Mouse (Mus musculus): ENCODE measurements around the gene Anks1. TPM values are rescaled to one million over a fixed set of nuclear protein-coding genes. Genes with fewer than 3 reads are reported as not detected.
"Not testable (repeated sequence)": the region's sequence is repeated elsewhere in the genome, so short reads cannot be mapped to it uniquely, and the experiment has no call there.

Anks1 gene
- polyA plus RNA-seq, 1 experiment from 2014 or later = 13.3 TPM

DNA sequence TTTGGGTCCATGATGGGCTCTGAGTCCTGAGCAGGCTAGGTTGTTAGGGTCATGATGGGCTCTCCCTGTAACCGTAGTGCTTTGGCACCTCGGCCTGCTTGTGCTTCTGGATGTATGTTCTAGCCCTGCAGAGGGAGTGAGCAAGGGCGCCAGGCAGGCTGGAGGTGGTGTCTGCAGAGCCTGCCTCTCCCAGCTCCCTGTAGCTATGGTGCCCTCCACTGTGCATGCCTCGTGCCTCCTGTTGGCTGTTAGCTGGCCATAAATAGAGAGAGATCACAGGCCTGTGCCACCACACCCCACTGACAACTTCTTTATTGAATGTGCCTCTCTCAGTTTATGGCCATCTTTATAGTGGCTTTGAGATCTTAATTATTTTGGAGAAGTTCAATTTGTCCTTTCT is 87.2 kb downstream of the Anks1 start:
- no peak for DNase-seq (ENCODE audit: low spot score)
- no peak overlapping the region for H3K4me2 ChIP-seq (ENCODE audit: low read depth, low read length)
- no peaks in the 10 kb centered on the region; the same call in 1 of the 2 replicates for H3K36me3 ChIP-seq (replicated peaks; ENCODE audit: control insufficient read depth, insufficient read depth, low read depth, low read length)
- H3K9me3 ChIP-seq (replicated peaks; ENCODE audit: control insufficient read depth, low read length) = no peaks in the 10 kb centered on the region
- H3K27ac ChIP-seq (replicated peaks; ENCODE audit: low read depth, low read length) = no peak overlapping the region
- WGBS = 93% methylated on average over 4 of the region's 4 CpGs
- ATAC-seq (replicated peaks; ENCODE audit: insufficient number of reproducible peaks, low FRiP score, low TSS enrichment, low read depth) = no peak
- H3K9ac ChIP-seq (replicated peaks; ENCODE audit: low read length) = no peak overlapping the region
- no peak overlapping the region for H3K4me3 ChIP-seq (ENCODE audit: low read depth, low read length)
- no peaks in the 10 kb centered on the region for H3K4me1 ChIP-seq (ENCODE audit: control insufficient read depth, insufficient read depth, low read length)
- H3K27me3 ChIP-seq (ENCODE audit: control insufficient read depth, insufficient read depth, low read length) = no peaks in the 10 kb centered on the region

- ATAC-seq (replicated peaks; ENCODE audit: insufficient number of reproducible peaks, low FRiP score, low TSS enrichment, low read depth) (no peak), DNase-seq (ENCODE audit: low spot score) (no peak)
- Histone ChIP-seq H3K27me3 (ENCODE audit: control insufficient read depth, insufficient read depth, low read length) (no peaks in the 10 kb centered on the region), H3K4me3 (ENCODE audit: low read depth, low read length) (no peak overlapping the region), H3K36me3 (replicated peaks; ENCODE audit: control insufficient read depth, insufficient read depth, low read depth, low read length) (no peaks in the 10 kb centered on the region), H3K9ac (replicated peaks; ENCODE audit: low read length) (no peak overlapping the region), H3K27ac (replicated peaks; ENCODE audit: low read depth, low read length) (no peak overlapping the region), H3K9me3 (replicated peaks; ENCODE audit: control insufficient read depth, low read length) (no peaks in the 10 kb centered on the region), H3K4me2 (ENCODE audit: low read depth, low read length) (no peak overlapping the region), H3K4me1 (ENCODE audit: control insufficient read depth, insufficient read depth, low read length) (no peaks in the 10 kb centered on the region)
- 85% methylated on average over 12 of the region's 12 CpGs for WGBS
Observed at GRCm38 (mm10) chr17:27997212-27997611, 88.1 kb downstream of the Anks1 start.

- WGBS = 63% methylated on average over 13 of the region's 13 CpGs
- not testable (repeated sequence) for H3K9ac ChIP-seq (replicated peaks; ENCODE audit: low read length); H3K4me2 ChIP-seq (ENCODE audit: low read depth, low read length); H3K9me3 ChIP-seq (replicated peaks; ENCODE audit: control insufficient read depth, low read length); ATAC-seq (replicated peaks; ENCODE audit: insufficient number of reproducible peaks, low FRiP score, low TSS enrichment, low read depth); H3K27me3 ChIP-seq (ENCODE audit: control insufficient read depth, insufficient read depth, low read length); H3K36me3 ChIP-seq (replicated peaks; ENCODE audit: control insufficient read depth, insufficient read depth, low read depth, low read length); H3K4me1 ChIP-seq (ENCODE audit: control insufficient read depth, insufficient read depth, low read length); H3K4me3 ChIP-seq (ENCODE audit: low read depth, low read length); H3K27ac ChIP-seq (replicated peaks; ENCODE audit: low read depth, low read length)
- peak; percentile 34 for DNase-seq (ENCODE audit: low spot score)
Observed at GRCm38 (mm10) chr17:27999683-28000273, 90.7 kb downstream of the Anks1 start.

DNA sequence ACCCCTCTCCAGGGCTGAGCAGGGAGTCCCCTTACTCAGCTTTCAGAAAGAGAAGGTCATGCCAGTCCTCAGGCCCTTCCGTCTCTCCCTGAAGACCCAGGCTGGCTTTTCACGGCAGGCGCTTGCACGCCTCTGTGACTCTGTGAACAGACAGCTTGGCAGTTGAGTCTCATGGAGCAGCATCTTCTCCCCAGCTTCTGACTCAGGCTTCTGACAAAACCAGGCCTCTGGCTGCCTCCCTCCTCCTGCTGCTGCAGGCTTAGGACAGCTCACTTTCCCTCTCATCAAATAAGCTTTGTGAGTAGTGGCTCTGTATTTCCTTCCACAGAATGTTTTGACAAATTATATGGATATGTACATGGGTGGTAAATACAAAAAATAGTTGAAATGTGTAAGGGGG is 91.3 kb downstream of the Anks1 start:
- ATAC-seq (replicated peaks; ENCODE audit: insufficient number of reproducible peaks, low FRiP score, low TSS enrichment, low read depth) (no peak), DNase-seq (ENCODE audit: low spot score) (no peak)
- Histone ChIP-seq H3K9me3 (replicated peaks; ENCODE audit: control insufficient read depth, low read length) (no peaks in the 10 kb centered on the region), H3K4me2 (ENCODE audit: low read depth, low read length) (no peak overlapping the region), H3K27me3 (ENCODE audit: control insufficient read depth, insufficient read depth, low read length) (no peaks in the 10 kb centered on the region), H3K4me1 (ENCODE audit: control insufficient read depth, insufficient read depth, low read length) (no peaks in the 10 kb centered on the region), H3K36me3 (replicated peaks; ENCODE audit: control insufficient read depth, insufficient read depth, low read depth, low read length) (no peaks in the 10 kb centered on the region), H3K27ac (replicated peaks; ENCODE audit: low read depth, low read length) (peak overlapping the region; percentile 52), H3K4me3 (ENCODE audit: low read depth, low read length) (no peak overlapping the region), H3K9ac (replicated peaks; ENCODE audit: low read length) (0 out of 2 replicates have a peak overlapping the region, but pooled peaks have one; percentile 5)
- WGBS = 34% methylated on average over 4 of the region's 4 CpGs

GRCm38 (mm10) chr17:28000851-28001250 is 91.7 kb downstream of the Anks1 start:
- DNase-seq (ENCODE audit: low spot score) (peak; percentile 50), ATAC-seq (replicated peaks; ENCODE audit: insufficient number of reproducible peaks, low FRiP score, low TSS enrichment, low read depth) (peak; percentile 54)
- no peaks in the 10 kb centered on the region for H3K36me3 ChIP-seq (replicated peaks; ENCODE audit: control insufficient read depth, insufficient read depth, low read depth, low read length)
- no peaks in the 10 kb centered on the region for H3K27me3 ChIP-seq (ENCODE audit: control insufficient read depth, insufficient read depth, low read length)
- no peak overlapping the region for H3K4me2 ChIP-seq (ENCODE audit: low read depth, low read length)
- H3K27ac ChIP-seq (replicated peaks; ENCODE audit: low read depth, low read length) = peak overlapping the region; percentile 48; the same call in 1 of the 2 replicates
- no peak overlapping the region for H3K9ac ChIP-seq (replicated peaks; ENCODE audit: low read length)
- no peaks in the 10 kb centered on the region for H3K9me3 ChIP-seq (replicated peaks; ENCODE audit: control insufficient read depth, low read length)
- H3K4me1 ChIP-seq (ENCODE audit: control insufficient read depth, insufficient read depth, low read length) = no peaks in the 10 kb centered on the region
- no peak overlapping the region for H3K4me3 ChIP-seq (ENCODE audit: low read depth, low read length)
- WGBS = 15% methylated on average over 1 of the region's 1 CpGs

GRCm38 (mm10) chr17:28005393-28005792 is 96.3 kb downstream of the Anks1 start:
- no peak for DNase-seq (ENCODE audit: low spot score)
- Histone ChIP-seq H3K4me1 (ENCODE audit: control insufficient read depth, insufficient read depth, low read length) (peaks cover 14% of the 10 kb centered on the region), H3K27ac (replicated peaks; ENCODE audit: low read depth, low read length) (no peak overlapping the region)

DNA sequence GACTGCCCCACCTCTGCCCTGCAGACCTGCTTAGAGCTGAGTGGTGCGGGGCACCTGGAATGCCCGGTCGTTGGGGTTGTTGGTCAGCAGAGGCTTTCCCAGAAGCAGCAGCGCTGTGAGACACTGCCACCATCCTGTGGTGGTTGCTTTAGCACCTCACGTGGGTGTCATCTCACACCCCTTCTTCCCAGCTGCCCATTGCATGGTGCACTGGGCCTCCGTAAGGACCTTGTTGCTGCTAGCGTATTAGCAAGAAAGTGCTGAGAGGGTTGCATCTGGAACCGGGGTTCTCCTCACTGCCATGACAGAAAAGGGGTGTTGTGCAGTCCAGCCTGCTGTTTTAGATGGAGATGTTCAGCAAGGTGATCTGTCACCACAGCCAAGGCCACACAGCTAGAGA is 97.1 kb downstream of the Anks1 start:
- DNase-seq (ENCODE audit: low spot score) = no peak
- H3K4me1 ChIP-seq (ENCODE audit: control insufficient read depth, insufficient read depth, low read length) = peaks cover 14% of the 10 kb centered on the region
- no peak overlapping the region for H3K9ac ChIP-seq (replicated peaks; ENCODE audit: low read length)
- H3K36me3 ChIP-seq (replicated peaks; ENCODE audit: control insufficient read depth, insufficient read depth, low read depth, low read length) = no peaks in the 10 kb centered on the region
- H3K4me3 ChIP-seq (ENCODE audit: low read depth, low read length) = no peak overlapping the region
- H3K27ac ChIP-seq (replicated peaks; ENCODE audit: low read depth, low read length) = peak overlapping the region; percentile 60; the same call in 1 of the 2 replicates
- no peaks in the 10 kb centered on the region for H3K9me3 ChIP-seq (replicated peaks; ENCODE audit: control insufficient read depth, low read length)
- H3K27me3 ChIP-seq (ENCODE audit: control insufficient read depth, insufficient read depth, low read length) = no peaks in the 10 kb centered on the region
- no peak for ATAC-seq (replicated peaks; ENCODE audit: insufficient number of reproducible peaks, low FRiP score, low TSS enrichment, low read depth)
- 89% methylated on average over 8 of the region's 8 CpGs for WGBS
- no peak overlapping the region for H3K4me2 ChIP-seq (ENCODE audit: low read depth, low read length)

More at GRCm38 (mm10) chr17:28005393-28005792, 96.3 kb downstream of the Anks1 start:
- Histone ChIP-seq H3K9me3 (replicated peaks; ENCODE audit: control insufficient read depth, low read length) (no peaks in the 10 kb centered on the region), H3K9ac (replicated peaks; ENCODE audit: low read length) (no peak overlapping the region), H3K36me3 (replicated peaks; ENCODE audit: control insufficient read depth, insufficient read depth, low read depth, low read length) (no peaks in the 10 kb centered on the region), H3K27me3 (ENCODE audit: control insufficient read depth, insufficient read depth, low read length) (no peaks in the 10 kb centered on the region), H3K4me2 (ENCODE audit: low read depth, low read length) (no peak overlapping the region), H3K4me3 (ENCODE audit: low read depth, low read length) (no peak overlapping the region)
- ATAC-seq (replicated peaks; ENCODE audit: insufficient number of reproducible peaks, low FRiP score, low TSS enrichment, low read depth) = no peak

DNA sequence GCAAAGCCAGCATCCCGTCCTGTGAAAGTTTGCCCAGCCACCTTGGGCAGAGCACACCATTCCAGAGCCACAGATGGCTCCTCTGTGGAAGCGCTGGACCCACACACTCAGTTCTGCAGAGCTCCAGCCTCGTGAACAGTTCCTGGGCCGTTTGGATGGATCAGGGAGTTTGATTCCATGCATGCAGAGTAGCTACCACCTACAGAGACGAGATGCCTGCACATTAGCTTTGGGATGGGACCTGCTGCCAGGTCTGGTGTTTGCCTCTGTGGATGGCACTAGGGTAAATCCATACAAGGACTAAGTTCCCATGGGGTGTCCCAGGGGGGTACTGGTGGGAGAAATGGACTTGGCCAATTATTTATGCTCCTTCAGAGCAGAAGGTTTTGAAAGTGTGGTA is 97.5 kb downstream of the Anks1 start:
- ATAC-seq (replicated peaks; ENCODE audit: insufficient number of reproducible peaks, low FRiP score, low TSS enrichment, low read depth) (0 out of 2 replicates have a peak, but pooled peaks have one; percentile 26), DNase-seq (ENCODE audit: low spot score) (no peak)
- Histone ChIP-seq H3K4me1 (ENCODE audit: control insufficient read depth, insufficient read depth, low read length) (peaks cover 14% of the 10 kb centered on the region), H3K27ac (replicated peaks; ENCODE audit: low read depth, low read length) (peak overlapping the region; percentile 60), H3K27me3 (ENCODE audit: control insufficient read depth, insufficient read depth, low read length) (no peaks in the 10 kb centered on the region), H3K4me3 (ENCODE audit: low read depth, low read length) (no peak overlapping the region), H3K9ac (replicated peaks; ENCODE audit: low read length) (no peak overlapping the region), H3K36me3 (replicated peaks; ENCODE audit: control insufficient read depth, insufficient read depth, low read depth, low read length) (no peaks in the 10 kb centered on the region), H3K4me2 (ENCODE audit: low read depth, low read length) (no peak overlapping the region), H3K9me3 (replicated peaks; ENCODE audit: control insufficient read depth, low read length) (no peaks in the 10 kb centered on the region)
- 57% methylated on average over 5 of the region's 5 CpGs for whole genome bisulfite sequencing
